Mouse (Mus musculus) liver, adult 2 months (tissue): Measurements from ENCODE around the gene Rab5c.

Source experiments
- CTCF ChIP-seq: fragments of 200-500 bp; IDR thresholded peaks from 2 replicates; pipeline ENCODE4 v1.5.1; 2011; ENCODE audit warnings: low read depth, low read length, control low read depth
- POLR2A ChIP-seq: fragments of 200-500 bp; IDR thresholded peaks from 2 replicates; pipeline ENCODE4 v1.6.1; 2011; ENCODE audit warnings: low read length, control low read depth; ENCODE audit not compliant: insufficient read depth; ENCODE audit errors: extremely low read depth

DNA sequence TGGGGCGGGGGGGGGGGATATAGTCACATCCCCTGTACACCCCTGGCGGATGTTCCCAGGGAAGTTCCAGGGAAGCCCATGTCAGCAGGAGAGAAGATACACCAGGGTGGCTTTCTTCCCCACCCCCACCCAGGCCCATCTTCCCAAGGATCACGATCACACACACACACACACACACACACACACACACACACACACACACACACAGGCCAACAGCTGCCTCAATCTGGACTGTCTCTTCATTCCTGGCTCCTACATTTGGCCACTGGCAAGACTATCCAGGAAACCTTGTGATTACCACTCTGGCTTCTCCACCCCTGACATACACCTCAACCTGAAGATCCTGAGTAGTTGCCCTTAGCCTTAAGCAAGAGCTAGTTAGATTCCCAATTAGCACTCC lies 52.6 kb downstream of the Rab5c start:
- TF ChIP-seq CTCF: no peak
- no peak for TF ChIP-seq POLR2A
